In the genomic region with DNA sequence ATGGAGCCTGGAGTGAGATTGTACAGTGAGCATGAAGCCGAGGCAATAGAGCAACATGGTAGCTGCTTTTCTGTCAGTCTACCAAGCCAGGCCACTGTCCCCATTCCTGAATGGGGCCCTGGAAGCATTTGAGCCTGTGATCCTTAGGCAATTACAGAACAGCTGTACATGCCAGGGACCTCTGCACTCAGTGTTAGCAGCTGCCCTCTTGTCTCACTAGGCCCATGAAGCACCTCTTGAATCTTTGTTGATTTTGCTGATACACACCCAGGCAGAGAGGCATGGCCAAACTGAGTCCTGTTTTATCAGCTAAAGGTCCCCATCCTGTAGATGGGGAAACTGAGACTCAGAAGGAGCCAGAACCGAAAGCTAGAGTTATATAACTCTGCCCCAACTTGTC, we compare ENCODE assay signal across 16 mouse cellular contexts.
"Had no signal": no experiment of that assay in that cellular context is flagged by ENCODE, and none has a peak within 500 bp of the region (broad histone marks: within the 10 kb centered on the region; RNA-seq: fewer than 3 reads in every experiment).

No protein-coding gene starts in this region.

- H3K27ac ChIP-seq: kidney, postnatal 0 days; limb, embryonic 12.5 days; liver, embryonic 13.5 days; neural tube, embryonic 15.5 days had no signal

- H3K9me3 ChIP-seq: limb, embryonic 12.5 days; liver, embryonic 13.5 days; neural tube, embryonic 15.5 days had no signal

- DNase-seq: kidney, adult 11 months; kidney, adult 9 months; kidney, postnatal 36 days; layer of hippocampus, adult 9-11 months; layer of hippocampus, postnatal 36 days; liver; liver, embryonic 13.5 days; liver, postnatal 0 days; midbrain, embryonic 14.5 days; right cerebral cortex, adult 18-20 months; right cerebral cortex, postnatal 25 days; thymus, adult 18-20 months; thymus, postnatal 14 days had no signal

- H3K4me1 ChIP-seq: limb, embryonic 12.5 days; neural tube, embryonic 15.5 days had no signal

- H3K4me2 ChIP-seq: limb, embryonic 12.5 days; liver, embryonic 13.5 days; neural tube, embryonic 15.5 days had no signal

- H3K36me3 ChIP-seq: neural tube, embryonic 15.5 days had no signal

- ATAC-seq: liver, postnatal 0 days had no signal

- H3K27me3 ChIP-seq: limb, embryonic 12.5 days; liver, embryonic 13.5 days; neural tube, embryonic 15.5 days had no signal

- H3K4me3 ChIP-seq: limb, embryonic 12.5 days; liver, embryonic 13.5 days; neural tube, embryonic 15.5 days had no signal

- H3K9ac ChIP-seq: limb, embryonic 12.5 days; liver, embryonic 13.5 days; liver, postnatal 0 days; neural tube, embryonic 15.5 days had no signal
